Mouse (Mus musculus) forebrain, embryonic 14.5 days (tissue): ENCODE data around the gene Nup107. TPM values are rescaled to one million over a fixed set of nuclear protein-coding genes. Genes with fewer than 3 reads are reported as not detected.
"Not testable (repeated sequence)": the region's sequence is repeated elsewhere in the genome, so short reads cannot be mapped to it uniquely, and the experiment has no call there.

ENCODE experiments used
- ATAC-seq: fragments of 200-750 bp; cut with Nextera tagmentation; 2 replicates; pipeline ENCODE4 v1.8.0; 2017; ENCODE audit warnings: mild to moderate bottlenecking, moderate library complexity
- DNase-seq: peaks from one replicate; pipeline ENCODE4 v3.0.0-alpha.2; 2015; ENCODE audit warnings: low spot score
- H3K27ac ChIP-seq: fragments of 300-500 bp; sonication (generic); 2 replicates; pipeline ENCODE4 v1.5.1; 2014; ENCODE audit warnings: low read depth, mild to moderate bottlenecking, control low read depth, low read length, moderate library complexity
- H3K27me3 ChIP-seq: fragments of 300-500 bp; sonication (generic); replicated peaks from 2 replicates; pipeline ENCODE4 v1.6.1; 2014; ENCODE audit warnings: low read length, control low read depth, mixed read lengths; ENCODE audit not compliant: control insufficient read depth, insufficient read depth
- H3K36me3 ChIP-seq: fragments of 300-500 bp; sonication (generic); 2 replicates; pipeline ENCODE4 v1.6.1; 2014; ENCODE audit warnings: low read length, control low read depth; ENCODE audit not compliant: control insufficient read depth, insufficient read depth
- H3K4me1 ChIP-seq: fragments of 300-500 bp; sonication (generic); 2 replicates; pipeline ENCODE4 v1.6.1; 2014; ENCODE audit warnings: antibody characterized with exemption, low read length, control low read depth; ENCODE audit not compliant: control insufficient read depth, insufficient read depth
- H3K4me2 ChIP-seq: fragments of 300-500 bp; sonication (generic); 2 replicates; pipeline ENCODE4 v1.6.1; 2014; ENCODE audit warnings: mild to moderate bottlenecking, control low read depth, low read length
- H3K4me3 ChIP-seq: fragments of 300-500 bp; sonication (generic); 2 replicates; pipeline ENCODE4 v1.5.1; 2014; ENCODE audit warnings: low read depth, low read length, control low read depth
- H3K9ac ChIP-seq: fragments of 300-500 bp; sonication (generic); 2 replicates; pipeline ENCODE4 v1.6.1; 2014; ENCODE audit warnings: mild to moderate bottlenecking, low read length, control low read depth, moderate library complexity
- H3K9me3 ChIP-seq: fragments of 300-500 bp; sonication (generic); replicated peaks from 2 replicates; pipeline ENCODE4 v1.6.1; 2016; ENCODE audit warnings: low read length, control low read depth, mixed read lengths; ENCODE audit not compliant: control insufficient read depth
- WGBS: fragments of 180-500 bp; shearing (Covaris S2); extraction: QIAGEN DNeasy Blood & Tissue Kit; methylation state at CpG from one replicate; pipeline ENCODE4 v1.1.7; 2014; 5-methylcytosine and 5-hydroxymethylcytosine counted together
- polyA plus RNA-seq: library from polyadenylated mRNA; unstranded; fragments of >200 nt; fragmentation: Nextera tagmentation; extraction: Ambion mirVana; gene quantifications from 2 replicates; pipeline ENCODE4 v1.2.1, GENCODE M21; 2014

Nup107 gene
- polyA plus RNA-seq, 1 experiment from 2014 or later = 68.7 TPM

DNA sequence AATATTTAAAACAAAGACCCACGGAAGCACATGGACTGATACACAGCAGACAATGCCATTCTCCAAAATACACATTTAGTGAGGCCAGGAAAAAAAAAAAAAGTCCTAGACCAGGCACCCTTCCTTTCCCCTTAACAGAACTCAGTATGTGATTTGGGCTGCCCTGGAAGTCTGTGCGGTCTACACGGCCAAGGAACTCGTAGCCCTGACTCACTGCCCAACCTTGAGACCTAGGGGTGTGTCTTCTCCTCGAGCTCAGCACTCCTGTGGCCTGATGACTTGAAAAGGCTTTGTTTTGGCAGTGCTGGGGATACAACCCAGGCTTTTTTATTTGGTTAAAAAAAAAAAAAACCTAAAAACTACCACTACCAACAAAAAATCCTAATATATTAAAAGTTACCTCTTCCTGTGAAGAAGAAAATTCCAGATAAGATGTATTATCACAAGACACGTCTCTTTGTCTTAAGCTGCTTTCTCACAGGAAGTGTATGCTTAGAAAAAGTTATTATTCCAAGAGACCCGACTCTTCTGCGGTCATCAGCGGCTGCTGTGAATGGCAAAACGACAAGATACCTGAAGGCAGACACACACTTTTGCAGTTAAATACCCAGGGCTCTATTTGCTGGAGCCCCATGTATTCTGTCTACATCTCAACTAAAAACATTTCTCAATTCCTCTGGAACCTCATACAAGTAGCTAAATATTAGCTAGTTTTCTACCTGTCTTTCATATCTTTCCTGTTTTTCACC lies 58.2 kb downstream of the Nup107 start:
- H3K9ac ChIP-seq, H3K27me3 ChIP-seq, H3K9me3 ChIP-seq, H3K27ac ChIP-seq, DNase-seq, H3K4me3 ChIP-seq, H3K4me1 ChIP-seq, ATAC-seq, H3K4me2 ChIP-seq: not testable (repeated sequence)
- 86% methylated on average over 9 of the region's 10 CpGs for WGBS
- H3K36me3 ChIP-seq = peaks cover 37% of the 10 kb centered on the region; the same call in 1 of the 2 replicates

DNA sequence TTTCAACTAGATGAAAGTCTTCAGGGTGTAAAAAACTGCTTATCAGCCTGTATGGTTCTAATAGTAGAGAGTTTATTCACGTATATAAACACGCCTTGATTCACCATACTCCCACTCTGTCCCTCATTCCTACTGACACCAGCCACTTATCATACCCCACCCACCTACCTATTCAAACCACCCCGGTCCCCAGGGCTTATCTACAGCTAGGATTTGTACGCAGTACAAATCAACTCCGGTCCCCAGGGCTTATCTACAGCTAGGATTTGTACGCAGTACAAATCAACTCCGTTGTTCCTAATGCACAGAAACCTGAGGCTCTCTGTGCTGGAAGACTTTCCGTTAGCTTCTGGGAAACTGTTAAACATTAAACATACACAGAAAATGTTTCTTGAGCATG lies 58.9 kb downstream of the Nup107 start:
- H3K4me3 ChIP-seq, DNase-seq, H3K4me1 ChIP-seq, H3K27me3 ChIP-seq, H3K27ac ChIP-seq, H3K9me3 ChIP-seq, H3K4me2 ChIP-seq, H3K9ac ChIP-seq, ATAC-seq: not testable (repeated sequence)
- H3K36me3 ChIP-seq = peaks cover 30% of the 10 kb centered on the region; the same call in 1 of the 2 replicates
- WGBS = 92% methylated on average over 8 of the region's 8 CpGs

DNA sequence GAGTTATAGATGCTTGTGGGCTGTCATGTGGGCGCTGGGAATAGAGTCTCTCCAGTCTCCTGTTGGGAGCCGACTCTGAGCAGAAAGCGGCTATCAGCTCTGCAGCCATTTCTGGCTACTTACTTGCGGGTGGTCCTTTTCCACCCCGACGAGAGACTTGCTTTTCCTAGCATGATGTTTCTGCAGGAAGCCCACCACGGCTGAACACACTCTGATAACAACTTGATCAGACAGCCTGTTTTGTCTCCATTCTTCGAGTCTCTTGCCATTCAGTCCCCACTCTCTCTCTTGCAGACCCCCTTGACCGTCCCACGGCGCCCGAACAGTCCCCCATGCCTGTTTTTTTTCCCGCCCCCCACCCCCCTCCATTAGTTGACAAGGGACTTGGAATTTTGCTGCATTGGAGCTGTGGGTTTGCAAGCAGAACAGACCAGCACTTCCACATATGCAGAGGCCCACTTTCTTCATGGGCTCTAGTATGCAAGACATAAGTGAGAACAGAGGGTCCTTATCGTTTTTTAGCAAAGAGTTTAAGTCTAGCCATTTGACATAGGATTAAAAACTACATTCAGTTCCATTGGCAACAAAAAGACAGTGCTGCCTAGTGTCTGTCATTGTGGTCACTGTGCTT lies 59.4 kb downstream of the Nup107 start:
- DNase-seq = no peak

DNA sequence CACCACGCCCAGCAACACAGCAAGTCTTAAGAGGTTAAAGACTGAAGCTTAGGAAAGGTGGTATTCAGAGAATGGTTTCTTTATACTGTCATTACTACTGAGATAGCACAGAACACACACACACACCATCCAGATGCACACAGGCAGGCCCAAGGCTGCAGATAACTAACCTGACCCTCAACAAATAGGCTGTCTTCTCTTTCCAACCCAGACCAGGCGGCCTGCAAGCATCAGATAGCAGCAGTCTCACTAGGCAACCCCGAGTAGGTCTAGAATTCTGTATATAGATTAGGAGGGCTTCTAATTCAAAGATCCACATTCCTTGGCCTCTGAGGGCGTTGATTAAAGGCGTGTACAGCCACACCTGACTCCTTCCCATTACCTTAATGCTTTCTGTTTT lies 60.3 kb downstream of the Nup107 start:
- Histone ChIP-seq H3K4me2 (no peak overlapping the region), H3K36me3 (peaks cover 18% of the 10 kb centered on the region; the same call in 1 of the 2 replicates), H3K27ac (no peak overlapping the region), H3K9me3 (no peaks in the 10 kb centered on the region), H3K9ac (no peak overlapping the region), H3K4me1 (no peaks in the 10 kb centered on the region), H3K4me3 (no peak overlapping the region), H3K27me3 (no peaks in the 10 kb centered on the region)
- ATAC-seq = no peak
- 91% methylated on average over 5 of the region's 5 CpGs for WGBS
- DNase-seq = no peak

More for the DNA sequence above, 59.4 kb downstream of the Nup107 start:
- H3K9ac ChIP-seq = no peak overlapping the region
- no peak overlapping the region for H3K27ac ChIP-seq
- H3K4me2 ChIP-seq = no peak overlapping the region
- H3K27me3 ChIP-seq = no peaks in the 10 kb centered on the region
- no peak for ATAC-seq
- H3K4me3 ChIP-seq = no peak overlapping the region
- H3K36me3 ChIP-seq = peaks cover 25% of the 10 kb centered on the region; the same call in 1 of the 2 replicates
- H3K9me3 ChIP-seq = no peaks in the 10 kb centered on the region
- WGBS = 85% methylated on average over 14 of the region's 14 CpGs
- no peaks in the 10 kb centered on the region for H3K4me1 ChIP-seq

DNA sequence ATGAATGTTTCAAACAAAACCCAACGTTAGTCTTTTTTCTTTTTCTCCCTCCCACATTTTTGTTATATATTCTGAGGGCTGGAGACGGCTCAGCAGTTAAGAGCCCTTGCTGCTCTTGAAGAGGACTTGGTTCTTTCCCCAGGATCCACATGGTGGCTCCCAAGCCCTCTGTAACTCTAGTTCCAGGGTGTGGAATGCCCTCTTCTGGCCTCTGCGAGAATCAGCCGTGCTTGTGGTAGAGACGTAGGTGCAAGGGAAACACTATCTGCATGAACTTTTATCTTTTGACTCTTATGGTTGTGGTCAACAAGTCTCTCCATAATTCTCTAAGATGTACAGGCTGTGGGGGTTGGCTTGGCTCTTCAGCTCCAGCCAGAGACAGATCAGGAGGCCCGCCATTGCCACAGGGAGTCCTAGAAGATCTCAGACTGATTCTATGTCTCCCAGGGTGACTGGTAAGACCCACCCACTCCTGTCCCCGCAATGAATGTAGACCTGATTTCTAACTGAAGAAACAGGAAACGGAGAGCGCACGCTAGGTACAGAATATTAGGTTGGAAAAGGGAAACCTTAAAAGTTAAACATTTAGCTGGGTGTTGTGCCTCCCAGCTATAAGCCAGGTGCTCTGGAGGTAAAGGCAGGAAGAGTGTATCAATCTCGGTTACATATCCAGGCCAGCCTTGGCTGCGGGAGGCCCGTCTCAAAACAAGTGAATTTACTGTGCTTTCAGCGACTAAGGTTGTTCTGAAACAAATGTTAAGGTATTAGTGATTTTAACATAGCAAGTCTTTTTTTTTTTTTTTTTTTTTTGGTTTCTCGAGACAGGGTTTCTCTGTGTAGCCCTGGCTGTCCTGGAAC lies 61.0 kb downstream of the Nup107 start:
- 67% methylated on average over 14 of the region's 15 CpGs for WGBS
- Histone ChIP-seq H3K27ac (no peak overlapping the region), H3K4me3 (no peak overlapping the region), H3K36me3 (peaks cover 11% of the 10 kb centered on the region; the same call in 1 of the 2 replicates), H3K9ac (no peak overlapping the region), H3K9me3 (no peaks in the 10 kb centered on the region), H3K4me2 (no peak overlapping the region), H3K4me1 (no peaks in the 10 kb centered on the region), H3K27me3 (no peaks in the 10 kb centered on the region)
- no peak for ATAC-seq
- DNase-seq = no peak

DNA sequence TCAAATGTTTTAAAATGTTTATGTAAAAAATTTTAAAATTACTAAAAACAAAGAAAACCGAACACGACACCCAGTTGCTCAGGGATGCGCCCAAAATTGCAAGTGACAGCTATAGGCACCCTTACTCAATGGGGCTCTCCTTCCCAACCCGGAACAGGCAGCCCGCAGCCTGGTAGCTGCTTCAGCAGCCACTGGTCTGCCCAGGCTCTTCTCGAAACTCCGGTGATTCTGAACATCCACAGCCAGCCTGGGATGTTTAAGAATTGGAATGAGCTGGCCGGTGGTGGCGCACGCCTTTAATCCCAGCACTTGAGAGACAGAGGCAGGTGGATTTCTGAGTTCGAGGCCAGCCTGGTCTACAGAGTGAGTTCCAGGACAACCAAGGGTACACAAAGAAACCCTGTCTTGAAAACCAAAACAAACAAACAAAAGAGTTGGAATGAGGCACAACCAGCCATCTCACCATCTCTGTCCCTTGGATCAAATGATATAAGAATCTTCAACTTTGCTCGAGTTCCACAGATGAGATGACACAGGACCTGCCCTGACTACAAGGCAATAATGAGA lies 61.8 kb downstream of the Nup107 start:
- H3K4me2 ChIP-seq = no peak overlapping the region
- WGBS = 94% methylated on average over 12 of the region's 12 CpGs
- DNase-seq = no peak
- no peaks in the 10 kb centered on the region for H3K4me1 ChIP-seq
- H3K27ac ChIP-seq = no peak overlapping the region
- H3K9me3 ChIP-seq = no peaks in the 10 kb centered on the region
- H3K36me3 ChIP-seq = peaks cover 7% of the 10 kb centered on the region; the same call in 1 of the 2 replicates
- H3K4me3 ChIP-seq = no peak overlapping the region
- no peak overlapping the region for H3K9ac ChIP-seq
- no peak for ATAC-seq
- H3K27me3 ChIP-seq = no peaks in the 10 kb centered on the region

DNA sequence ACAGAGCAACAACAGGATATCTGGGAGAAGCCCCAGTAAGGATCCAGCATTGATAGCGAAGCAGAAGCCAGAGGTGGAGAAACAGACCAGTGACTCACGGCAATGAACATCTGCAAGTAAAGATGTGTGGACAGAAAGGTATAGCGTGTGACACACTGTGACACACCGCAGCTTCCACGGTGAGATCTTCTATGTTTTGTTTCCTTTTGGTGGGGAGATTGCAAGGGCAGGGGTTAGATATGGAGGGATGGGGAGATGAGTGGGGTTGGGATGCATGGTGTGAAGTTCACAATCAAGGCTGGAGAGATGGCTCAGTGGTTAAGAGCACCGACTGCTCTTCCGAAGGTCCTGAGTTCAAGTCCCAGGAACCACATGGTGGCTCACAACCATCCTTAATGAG lies 62.4 kb downstream of the Nup107 start:
- no peak overlapping the region for H3K27ac ChIP-seq
- 96% methylated on average over 7 of the region's 7 CpGs for WGBS
- ATAC-seq = no peak

DNA sequence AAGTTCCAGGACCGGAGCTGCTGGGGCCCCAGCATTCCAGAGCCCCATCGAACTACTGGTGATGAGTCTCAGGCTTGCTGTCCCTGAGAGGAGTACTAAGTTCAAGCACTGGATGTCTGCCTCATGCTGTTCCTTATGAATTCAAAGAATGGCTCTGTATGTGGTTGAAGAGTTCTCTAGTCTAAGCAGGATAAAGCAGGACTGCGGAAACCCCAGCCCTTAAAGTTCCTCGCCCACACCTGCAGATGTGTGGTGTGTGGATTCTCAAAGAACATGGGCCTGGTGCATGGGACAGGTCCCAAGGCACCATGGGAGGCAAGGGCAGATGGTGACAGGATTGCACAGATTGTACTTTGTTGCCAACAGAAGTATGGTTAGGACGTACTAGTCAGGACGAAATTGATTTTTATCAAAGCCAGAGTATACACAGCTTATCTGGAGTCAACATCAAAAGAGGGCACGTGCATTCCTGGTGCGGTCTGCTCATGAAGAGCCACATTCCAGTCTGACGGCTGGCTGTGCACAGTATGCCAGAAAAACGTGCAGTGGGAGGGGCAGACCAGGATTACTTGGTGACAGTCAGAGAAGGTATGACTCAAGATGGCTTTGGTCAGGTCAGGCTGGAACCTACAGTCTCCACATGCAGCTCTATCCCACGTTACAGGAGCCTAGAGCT lies 63.2 kb downstream of the Nup107 start:
- no peak overlapping the region for H3K4me2 ChIP-seq
- no peak overlapping the region for H3K9ac ChIP-seq
- H3K27ac ChIP-seq = no peak overlapping the region
- DNase-seq (no peak), ATAC-seq (no peak)
- no peaks in the 10 kb centered on the region for H3K9me3 ChIP-seq
- peaks cover 5% of the 10 kb centered on the region; the same call in 1 of the 2 replicates for H3K36me3 ChIP-seq
- no peaks in the 10 kb centered on the region for H3K27me3 ChIP-seq
- no peak overlapping the region for H3K4me3 ChIP-seq
- no peaks in the 10 kb centered on the region for H3K4me1 ChIP-seq
- 80% methylated on average over 11 of the region's 11 CpGs for WGBS

More for the DNA sequence above, 62.4 kb downstream of the Nup107 start:
- no peak overlapping the region for H3K4me3 ChIP-seq
- H3K9ac ChIP-seq = no peak overlapping the region
- no peaks in the 10 kb centered on the region for H3K9me3 ChIP-seq
- no peak overlapping the region for H3K4me2 ChIP-seq
- H3K36me3 ChIP-seq = peaks cover 5% of the 10 kb centered on the region; the same call in 1 of the 2 replicates
- DNase-seq = no peak
- H3K27me3 ChIP-seq = no peaks in the 10 kb centered on the region
- no peaks in the 10 kb centered on the region for H3K4me1 ChIP-seq
